Mouse (Mus musculus): ENCODE measurements around the gene Jazf1.

Gene Jazf1

DNA sequence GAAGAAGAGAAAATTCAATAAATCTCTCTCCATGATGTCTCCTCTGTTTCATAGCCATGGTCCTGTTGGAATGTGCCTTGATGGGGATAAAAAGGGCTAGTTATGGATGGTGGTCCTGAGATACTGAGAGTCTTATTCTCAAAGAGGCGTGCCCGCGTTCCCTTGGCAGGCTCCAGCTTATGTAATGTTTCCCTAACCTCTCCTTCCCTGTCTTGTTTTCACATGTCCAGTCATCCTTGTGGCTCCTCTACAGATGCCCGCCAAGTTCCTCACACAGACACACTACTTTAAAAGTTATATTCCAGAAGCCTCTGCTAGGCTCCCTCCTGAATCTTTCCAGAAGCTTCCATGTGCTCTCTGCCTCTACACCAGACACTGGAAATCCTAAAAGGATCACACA, 151.0 kb downstream of the Jazf1 start:
- DNase-seq (ENCODE audit: low spot score in 2 of 2), result no peak

DNA sequence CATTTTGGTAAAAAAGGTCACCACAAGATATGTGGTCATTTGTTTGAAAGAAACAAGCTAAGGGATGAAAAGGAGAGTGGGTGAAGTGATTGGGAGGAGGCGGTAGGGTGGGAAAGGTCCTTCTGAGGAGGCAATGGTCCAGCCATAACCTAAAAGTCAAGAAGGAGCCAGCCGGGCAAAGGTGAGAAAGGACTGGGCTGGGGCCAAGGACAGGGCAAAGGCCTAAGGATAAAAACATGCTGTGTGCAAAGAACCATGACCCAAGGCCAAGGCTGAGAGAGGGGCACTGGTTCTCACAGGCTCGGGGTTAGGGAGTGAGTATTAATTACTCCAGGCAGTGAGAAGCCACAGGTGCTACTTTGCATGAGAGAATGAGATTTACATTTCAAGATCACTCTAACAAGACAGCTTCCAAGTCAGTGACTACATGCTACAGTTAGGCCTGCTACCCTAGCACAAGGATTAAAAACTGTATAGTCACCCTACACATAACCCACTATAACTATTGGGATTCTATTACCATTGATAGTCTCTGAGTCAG, 151.5 kb downstream of the Jazf1 start:
- DNase-seq (ENCODE audit: low spot score in 2 of 2), result no peak

- DNase-seq (ENCODE audit: low spot score in 2 of 2), result no peak
Measured at GRCm38 (mm10) chr6:52914921-52915320, 153.5 kb downstream of the Jazf1 start.

- peak; percentile 64 to 77 for DNase-seq (ENCODE audit: low spot score in 2 of 2)
Measured at GRCm38 (mm10) chr6:52912143-52912918, 156.1 kb downstream of the Jazf1 start.

DNA sequence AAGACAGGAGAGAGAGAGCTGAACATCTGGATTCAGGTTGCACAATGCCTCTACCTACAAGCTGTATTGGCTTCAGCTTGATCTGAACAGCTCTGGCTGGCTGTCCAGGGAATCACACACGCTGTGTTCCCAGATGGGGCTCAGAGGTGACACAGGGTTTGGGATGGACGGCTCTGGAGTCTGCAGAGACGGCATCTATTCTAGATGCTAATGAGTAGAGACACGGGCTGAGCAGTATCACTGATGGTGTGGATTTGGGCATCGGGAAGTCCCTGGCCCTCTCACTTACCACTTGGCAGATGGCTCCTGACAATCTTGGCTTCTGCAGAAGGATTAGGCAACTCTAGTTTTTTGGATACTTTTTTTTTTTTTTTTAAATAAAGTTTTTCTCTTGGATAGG, 161.6 kb downstream of the Jazf1 start:
- no peak for DNase-seq (ENCODE audit: low spot score in 2 of 2)

DNA sequence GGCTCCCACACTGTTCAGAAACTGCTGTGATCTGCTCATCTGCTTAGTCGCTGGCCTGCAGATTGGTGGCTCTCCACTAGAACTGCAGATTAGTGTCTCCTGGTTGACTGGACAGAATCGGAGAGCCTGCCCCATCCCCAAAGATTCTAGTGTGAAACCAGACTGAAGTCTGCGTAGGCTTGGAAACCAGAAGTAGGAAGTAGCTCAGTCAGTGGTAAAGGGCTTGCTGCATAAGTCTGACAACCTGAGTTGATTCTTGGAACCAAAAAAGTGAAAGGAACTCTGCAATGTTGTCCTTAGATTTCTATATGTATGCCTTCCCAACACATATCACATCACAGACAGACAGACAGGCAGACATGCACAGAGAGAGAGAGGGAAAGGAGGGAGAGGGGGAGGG, 163.3 kb downstream of the Jazf1 start:
- no peak for DNase-seq (ENCODE audit: low spot score in 2 of 2)

DNA sequence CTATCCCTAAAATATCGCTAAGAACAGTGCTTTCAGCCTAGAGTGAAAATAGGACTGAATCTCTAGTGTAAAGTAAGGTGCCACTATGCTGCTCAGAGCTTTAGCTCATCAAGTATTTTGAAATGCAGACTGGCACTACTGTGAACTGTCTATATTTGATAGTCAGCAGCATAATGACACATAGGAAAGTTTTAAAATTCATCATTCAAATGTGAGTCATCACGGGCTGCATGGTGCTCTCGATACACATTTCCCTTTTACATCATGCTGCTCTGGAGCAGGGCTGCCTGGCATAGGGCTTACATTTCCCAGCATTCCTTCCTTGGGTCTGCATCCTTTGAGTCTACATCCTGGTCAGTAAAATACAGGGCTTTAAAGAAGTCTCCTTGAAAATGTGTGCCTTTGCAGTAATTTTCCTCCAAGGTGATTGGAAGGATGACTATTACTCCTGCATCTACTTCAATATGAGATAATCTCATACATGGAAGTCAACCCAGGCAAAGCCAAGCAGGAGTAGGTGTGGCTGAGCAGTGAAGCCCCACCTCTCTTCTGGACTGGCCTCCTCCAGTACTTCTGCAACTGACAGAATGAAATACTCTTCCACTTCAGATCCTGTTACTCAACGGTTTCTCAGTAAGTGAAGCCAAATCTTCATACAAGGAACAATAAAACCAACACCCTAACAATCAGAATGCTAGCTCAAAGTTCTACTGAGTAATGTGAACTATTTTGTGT, 165.0 kb downstream of the Jazf1 start:
- no peak for DNase-seq (ENCODE audit: low spot score in 2 of 2)

- no peak for DNase-seq (ENCODE audit: low spot score in 2 of 2)
Measured at GRCm38 (mm10) chr6:52899574-52900245, 168.7 kb downstream of the Jazf1 start.

DNA sequence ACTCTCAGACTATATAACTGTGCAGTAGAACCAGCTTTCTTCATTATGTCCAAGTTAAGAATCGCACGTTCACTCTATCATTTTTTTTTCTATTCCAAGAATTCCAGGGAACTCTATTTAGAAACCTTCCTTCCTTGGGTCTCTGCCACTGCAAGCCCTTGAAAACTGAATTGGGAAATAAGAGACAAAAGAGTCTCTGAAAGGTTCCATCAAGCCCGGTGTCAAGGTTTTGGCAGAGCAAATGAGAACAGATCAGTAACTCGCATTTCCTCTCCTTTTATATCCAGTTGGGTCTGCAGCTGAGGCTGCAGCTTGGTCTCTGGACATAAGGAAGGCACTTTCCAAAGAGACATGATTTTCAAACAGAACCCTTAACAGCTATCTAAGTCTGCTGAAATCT, 173.4 kb downstream of the Jazf1 start:
- no peak for DNase-seq (ENCODE audit: low spot score in 2 of 2)

DNA sequence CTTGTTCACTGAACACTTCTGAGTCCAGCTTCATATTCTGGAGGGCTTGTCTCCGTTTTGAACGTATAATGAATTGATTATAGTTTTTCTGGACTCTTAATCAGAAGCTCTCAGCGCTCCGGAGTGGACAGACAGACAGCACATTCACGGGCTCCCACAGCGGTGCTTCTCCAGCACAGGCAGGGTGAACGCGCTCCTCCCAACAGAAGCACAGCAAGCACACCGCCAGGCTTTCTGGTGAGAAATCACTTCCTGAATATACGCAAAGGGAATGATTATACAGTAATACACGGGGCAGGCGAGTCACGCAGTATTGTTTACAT, 174.0 kb downstream of the Jazf1 start:
- DNase-seq (ENCODE audit: low spot score in 2 of 2), result no peak

DNA sequence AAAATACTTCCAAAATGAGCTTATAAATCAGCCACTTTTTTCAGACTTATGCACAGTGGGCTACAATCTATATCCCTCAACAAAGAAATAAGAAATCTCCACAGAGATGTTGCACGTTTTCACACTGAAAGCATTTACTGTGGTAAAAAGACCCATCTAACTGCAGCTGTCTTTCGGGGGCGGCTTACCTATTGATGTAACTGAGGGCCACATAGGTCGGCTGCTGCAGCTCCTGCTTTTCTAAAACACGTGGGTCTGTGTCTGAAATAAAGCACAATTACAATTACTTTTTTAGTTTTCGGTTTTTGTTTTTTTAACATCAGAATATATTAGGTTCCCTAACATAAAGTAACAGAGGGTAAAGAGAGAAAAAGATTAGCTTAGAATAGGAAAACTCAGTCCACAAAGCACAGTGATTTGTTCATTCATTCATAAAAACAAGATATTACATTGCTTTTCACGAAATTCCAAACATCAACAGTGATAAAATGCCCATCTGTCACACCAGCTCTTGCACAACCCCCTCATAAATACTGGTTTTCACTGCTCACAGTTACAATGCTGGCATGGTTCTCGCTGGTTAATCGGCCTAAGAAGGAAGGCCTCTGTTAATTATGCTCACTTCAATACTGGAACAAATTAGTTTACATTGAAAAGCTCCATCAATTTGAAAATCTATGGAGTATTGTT, 174.5 kb downstream of the Jazf1 start:
- DNase-seq (ENCODE audit: low spot score in 2 of 2), result peak in 1 of 2 experiments; percentile 51

- DNase-seq (ENCODE audit: low spot score in 2 of 2), result no peak
Measured at GRCm38 (mm10) chr6:52892978-52893377, 175.5 kb downstream of the Jazf1 start.

- DNase-seq (ENCODE audit: low spot score in 2 of 2), result no peak
Measured at GRCm38 (mm10) chr6:52887541-52888203, 180.8 kb downstream of the Jazf1 start.

DNA sequence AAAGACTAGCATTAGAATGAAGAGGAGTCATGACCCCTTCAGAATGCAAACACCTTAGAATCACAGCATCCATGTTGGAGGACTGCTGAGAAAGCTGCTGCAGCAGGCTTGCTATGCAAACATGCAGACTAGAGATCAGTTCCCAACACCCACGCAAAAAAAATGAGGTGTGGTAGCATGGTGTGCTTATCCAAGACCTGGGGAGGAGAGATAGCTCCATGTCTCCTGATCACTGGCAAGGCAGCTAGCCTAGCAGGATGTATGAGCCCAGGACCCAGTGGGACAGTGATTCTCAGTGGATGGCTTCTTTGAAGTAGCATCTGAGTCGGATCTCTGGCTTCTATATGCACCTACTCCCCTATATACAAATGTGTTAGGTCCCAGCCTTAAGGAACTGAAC, 184.7 kb downstream of the Jazf1 start:
- DNase-seq (ENCODE audit: low spot score in 2 of 2), result no peak

DNA sequence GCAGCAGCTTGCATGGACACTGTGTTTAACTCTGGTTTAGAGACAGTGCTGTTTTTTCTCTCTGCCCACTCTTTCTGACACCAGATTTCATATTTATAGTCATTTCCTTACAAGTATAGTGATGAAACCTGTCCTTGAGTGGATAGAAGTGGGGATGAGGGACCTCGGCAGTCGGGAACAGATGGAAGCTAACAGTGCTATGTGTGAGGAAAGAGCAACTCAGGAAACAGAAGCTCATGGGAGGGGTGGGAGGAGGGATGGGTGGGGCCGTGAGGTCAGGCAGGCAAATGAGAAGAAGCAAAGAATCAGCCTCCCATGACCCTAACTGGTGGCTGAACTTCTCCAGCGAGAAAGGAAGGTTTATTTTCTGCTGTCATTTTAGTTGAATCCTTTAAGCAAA, 191.3 kb downstream of the Jazf1 start:
- no peak for DNase-seq (ENCODE audit: low spot score in 2 of 2)

DNA sequence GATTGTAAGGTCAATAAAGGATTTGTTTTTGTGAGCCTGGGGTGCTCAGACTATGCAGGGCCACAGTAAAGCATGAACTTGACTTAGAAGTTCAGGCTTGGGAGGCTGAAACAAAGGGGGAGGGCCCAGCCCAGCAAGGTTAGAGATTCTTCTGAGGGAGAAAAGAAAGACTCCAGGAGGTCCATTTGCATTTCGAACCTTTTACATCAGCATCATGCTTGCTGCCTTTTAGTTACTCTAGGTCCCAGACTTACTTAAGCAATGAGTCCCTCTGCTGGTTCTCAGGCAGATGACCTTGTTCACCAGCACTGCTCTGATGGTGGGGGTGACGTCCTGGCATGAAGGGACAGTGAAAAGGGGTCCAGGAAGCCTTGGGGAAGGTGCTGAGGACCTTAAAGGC, 197.1 kb downstream of the Jazf1 start:
- no peak for DNase-seq (ENCODE audit: low spot score in 2 of 2)

DNA sequence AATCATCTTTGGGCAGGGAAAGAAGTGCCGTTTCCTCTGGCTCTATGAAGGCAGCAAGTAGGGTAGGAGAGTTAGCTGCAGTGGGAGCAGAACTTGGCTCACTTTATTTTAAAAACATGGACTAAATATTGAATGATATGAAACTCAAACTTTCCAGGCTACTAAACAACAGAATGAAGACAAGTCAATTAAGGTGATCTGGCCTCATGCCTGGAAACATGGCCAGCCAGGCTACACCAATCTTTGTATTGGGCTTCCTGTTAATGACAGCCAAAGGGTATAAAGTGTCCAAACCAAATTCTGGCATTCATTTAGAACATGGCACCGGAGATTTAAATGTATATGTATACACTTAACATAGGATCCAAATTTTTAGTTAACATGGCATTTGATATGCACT, 199.2 kb downstream of the Jazf1 start:
- DNase-seq (ENCODE audit: low spot score in 2 of 2), result no peak

DNA sequence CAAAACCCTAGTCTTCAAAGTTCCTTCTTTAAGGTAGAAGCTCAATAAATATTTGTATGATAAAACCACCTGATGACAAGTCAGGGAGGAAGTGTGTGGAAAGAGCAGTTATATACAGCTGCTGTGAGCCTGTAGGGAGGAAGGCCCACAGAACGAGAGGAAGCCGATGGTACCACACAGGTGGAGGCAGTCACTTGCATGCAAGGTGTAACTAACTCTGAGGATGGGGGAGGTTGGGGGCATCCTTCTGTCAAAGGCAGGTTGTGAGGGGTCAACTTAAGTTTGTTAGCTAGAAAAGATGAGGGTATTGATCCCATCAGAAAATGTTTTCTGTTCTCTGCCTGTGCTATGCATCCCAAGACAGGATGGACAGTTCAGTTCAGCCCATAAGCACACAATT, 200.1 kb downstream of the Jazf1 start:
- peak; percentile 28 to 40 for DNase-seq (ENCODE audit: low spot score in 2 of 2)

DNA sequence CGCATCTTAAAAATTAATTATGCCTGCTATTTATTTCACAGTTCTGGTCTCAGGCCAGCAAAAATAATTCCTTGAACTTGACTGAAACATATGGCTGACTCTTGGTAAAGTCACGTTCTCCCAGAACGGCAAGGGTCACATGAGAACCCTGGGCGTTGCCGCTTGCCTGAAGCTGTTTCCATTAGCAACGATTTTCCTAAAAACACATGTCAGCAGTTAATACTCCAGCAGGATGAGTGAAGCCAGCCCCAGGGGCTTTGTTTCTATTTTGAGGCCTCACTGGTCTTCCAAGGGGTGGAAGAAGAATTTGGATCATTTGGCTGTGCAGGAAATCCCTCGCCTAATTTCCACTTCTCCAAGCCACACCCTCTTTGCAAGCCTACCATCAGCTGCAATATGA, 206.5 kb downstream of the Jazf1 start:
- no peak for DNase-seq (ENCODE audit: low spot score in 2 of 2)

DNA sequence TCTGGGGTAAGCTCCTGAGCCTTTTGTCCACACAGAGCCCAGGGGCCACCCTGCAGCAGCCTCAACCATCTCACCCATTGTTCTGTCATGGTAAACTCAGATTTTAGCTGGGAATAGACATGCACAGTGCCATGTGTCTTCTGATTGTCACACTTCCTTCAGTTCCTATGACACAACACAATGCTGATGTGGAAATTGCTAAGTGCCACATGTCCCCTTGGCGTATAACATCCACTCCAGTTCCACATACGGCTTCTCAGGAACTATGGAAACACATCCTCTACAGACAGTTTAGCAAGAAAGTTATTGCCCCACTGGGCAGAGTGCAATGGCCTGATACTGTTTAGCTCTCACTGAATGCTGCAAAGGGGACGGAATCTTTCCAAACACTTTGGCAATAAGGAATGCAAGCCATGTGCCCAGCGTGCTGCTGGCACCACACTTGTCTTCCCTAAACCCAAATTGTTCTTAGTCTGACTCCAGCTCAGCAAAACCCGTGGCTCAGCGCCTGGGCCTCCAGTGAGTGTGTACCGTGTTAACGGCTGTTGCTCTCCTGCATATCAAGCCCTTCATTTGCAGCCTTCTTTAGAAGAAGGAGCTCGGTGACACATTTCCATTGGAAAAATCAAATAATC, 207.1 kb downstream of the Jazf1 start:
- DNase-seq (ENCODE audit: low spot score in 2 of 2), result no peak

GRCm38 (mm10) chr6:52860713-52861112, 207.7 kb downstream of the Jazf1 start:
- DNase-seq (ENCODE audit: low spot score in 2 of 2), result no peak

Data from thymus, postnatal 10 days (tissue).